Mouse (Mus musculus) adrenal gland (tissue): Measurements from ENCODE around the gene Hnrnpd.

Experiments
- intact Hi-C: fragments of 180-260 bp; cut with DNase I; formaldehyde crosslinking; loops from one replicate; pipeline ENCODE4 v1.15.1; 2025

Gene Hnrnpd

GRCm38 (mm10) chr5:99959960-99960359 is 18.8 kb downstream of the Hnrnpd start:
- intact Hi-C loops, result no loop called here

- intact Hi-C loops, result no loop called here
Observed at GRCm38 (mm10) chr5:99959236-99959936, 19.4 kb downstream of the Hnrnpd start.

DNA sequence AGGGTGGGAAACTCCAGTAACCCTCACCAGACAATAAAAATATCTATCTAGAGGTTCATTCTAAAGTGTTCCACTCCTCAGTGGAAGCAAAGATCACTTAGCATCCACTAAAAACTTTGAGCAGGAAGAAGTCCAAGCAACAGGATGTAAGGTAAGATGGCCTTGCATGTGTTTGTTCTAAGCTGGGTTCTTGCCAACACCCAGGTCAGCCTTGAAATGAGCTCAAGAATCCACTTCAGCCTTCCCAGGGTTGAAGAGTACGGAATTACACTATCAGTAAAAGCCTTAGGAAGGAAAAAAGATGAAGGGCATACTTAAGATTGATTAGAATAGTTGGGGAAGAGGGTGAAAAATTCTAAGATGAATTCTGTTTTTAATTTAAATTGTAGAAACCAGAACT is 20.1 kb downstream of the Hnrnpd start:
- intact Hi-C loops, result no loop called here

- intact Hi-C loops, result no loop called here
Observed at GRCm38 (mm10) chr5:99953883-99954282, 24.9 kb downstream of the Hnrnpd start.

DNA sequence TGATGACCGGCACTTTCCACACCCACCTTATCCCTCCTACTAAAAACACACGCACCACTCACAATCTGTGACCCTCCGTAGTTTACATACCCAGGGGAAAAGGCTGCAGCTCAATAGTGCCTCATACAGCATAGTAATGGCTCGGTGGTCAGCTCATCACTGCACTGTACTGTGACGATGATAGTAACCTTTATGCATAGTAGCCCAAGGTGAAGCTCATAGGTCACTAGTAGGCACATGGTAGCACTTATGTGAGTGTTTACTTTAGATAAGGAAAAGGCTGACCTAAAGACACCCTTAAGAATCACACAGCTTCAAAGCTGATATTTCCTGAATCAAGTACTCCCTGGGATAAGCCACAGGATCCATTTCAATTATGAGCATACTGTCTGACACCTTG is 26.2 kb downstream of the Hnrnpd start:
- intact Hi-C loops, result no loop called here

GRCm38 (mm10) chr5:99941776-99942502 is 36.8 kb downstream of the Hnrnpd start:
- intact Hi-C loops, result no loop called here

DNA sequence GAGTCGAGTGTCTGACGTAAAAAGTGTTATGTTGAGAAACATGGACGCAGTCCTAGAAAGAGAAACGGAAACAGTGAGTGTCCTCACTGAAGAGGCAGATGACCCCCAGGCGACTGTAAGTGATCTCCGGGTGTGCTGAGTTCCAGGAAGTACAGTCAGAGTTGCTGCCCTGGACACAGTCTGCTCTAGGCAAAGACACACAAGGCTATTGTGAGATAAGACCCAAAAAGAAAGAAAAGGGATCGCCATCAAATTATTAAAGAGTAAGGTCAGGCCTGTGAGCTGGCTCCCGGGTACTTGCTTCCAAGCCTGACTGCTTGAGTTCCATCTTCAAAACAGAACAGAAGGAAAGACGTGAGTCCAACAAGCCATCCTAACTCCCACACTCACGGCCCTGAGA is 37.5 kb downstream of the Hnrnpd start:
- intact Hi-C loops, result no loop called here

DNA sequence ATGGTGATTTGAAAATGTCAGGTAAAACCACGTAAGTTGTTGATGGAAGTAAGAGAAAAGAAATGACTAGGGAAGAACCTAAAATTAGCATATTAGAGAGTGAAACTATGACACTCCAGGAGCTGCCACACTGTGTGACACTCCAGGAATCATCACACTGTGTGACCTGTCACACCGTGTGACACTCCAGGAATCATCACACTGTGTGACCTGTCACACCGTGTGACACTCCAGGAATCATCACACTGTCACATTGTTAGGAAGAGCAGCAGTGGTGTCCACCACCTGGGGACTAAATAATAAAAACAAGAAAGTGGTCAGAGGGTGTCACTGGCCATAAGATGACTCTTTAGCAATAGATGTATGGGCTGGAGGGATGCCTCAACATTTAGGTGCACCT is 39.3 kb downstream of the Hnrnpd start:
- intact Hi-C loops, result no loop called here

DNA sequence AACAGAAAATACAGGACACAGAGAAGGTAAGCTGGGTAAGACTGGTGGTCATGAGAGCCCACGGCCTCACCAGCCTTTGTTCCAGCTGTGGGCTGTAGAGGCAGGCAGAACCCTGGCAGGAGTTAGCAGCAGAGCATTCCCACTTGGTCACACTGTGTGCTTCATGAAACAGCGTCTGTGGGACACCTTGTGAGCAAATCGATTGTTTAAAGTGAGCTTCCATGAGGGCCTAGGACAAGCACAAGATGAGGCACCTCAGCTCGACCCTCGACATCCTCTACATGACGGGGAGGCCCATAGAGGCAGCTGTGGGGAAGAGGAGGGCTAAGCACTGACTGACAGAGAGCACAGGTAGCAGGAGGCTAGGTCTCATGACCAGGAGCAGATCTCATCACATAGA is 46.8 kb downstream of the Hnrnpd start:
- intact Hi-C loops, result no loop called here

DNA sequence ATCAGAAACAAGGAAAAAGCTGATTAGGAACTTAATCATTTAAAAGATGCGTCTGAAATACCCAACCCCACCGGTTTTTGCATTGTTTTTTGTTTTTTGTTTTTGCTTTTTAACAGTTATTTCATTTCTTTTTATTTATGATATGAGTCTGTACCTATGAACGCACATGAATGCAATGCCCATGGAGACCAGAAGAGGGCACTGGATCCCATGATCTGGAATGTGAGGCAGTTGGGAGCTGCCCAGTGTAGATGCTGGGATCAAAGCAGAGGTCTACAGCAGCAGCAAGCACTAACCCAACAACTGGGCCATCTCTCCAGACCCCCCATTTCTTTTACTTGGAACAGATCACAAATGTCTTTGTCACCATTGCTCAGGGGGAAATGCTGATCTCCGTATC is 50.8 kb downstream of the Hnrnpd start:
- intact Hi-C loops, result loop anchor here (5.0 kb wide), 3 partner anchors 109 to 394 kb away; partner anchors contain the start of genes Enoph1 and Hnrnpdl

- intact Hi-C loops, result no loop called here
Observed at GRCm38 (mm10) chr5:99922033-99922432, 56.7 kb downstream of the Hnrnpd start.

- intact Hi-C loops, result no loop called here
Observed at GRCm38 (mm10) chr5:99915494-99915893, 63.2 kb downstream of the Hnrnpd start.

DNA sequence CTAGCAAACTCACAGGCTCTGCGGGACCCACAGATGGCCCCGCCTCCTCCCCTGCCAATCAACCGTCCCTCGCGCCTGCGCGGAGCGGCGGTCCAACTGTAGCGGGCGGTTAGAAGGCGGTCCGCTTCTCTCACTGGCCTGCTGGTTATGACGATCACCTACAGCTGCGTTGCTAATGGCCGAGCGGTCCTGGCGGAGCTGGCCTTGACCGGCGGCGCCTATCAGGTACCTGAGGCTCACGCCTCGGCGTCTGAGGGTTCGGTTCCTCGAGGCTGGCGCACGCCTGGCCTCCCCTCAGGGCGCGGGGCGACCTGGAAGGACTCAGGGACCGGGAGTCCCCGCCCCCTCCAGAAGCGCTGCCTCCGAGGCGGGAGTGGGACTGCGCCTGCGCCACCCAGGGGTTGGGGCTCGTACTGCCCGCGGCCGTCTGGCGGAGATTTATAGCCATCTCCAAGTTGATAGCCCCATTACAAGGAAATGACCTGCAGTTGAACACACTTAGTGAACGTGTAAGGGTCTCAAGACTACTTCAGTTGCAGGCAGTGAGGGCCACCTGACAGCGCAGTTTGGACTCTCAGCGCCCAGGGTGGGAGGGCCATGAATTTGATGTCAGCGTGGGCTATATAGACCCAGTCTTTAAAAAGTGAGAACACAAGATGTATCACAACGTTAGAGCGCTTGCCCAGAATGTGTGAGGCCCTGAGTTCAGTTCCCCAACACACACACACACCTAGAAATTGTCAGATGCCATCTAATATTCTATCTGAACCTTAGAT is 72.4 kb downstream of the Hnrnpd start, which contains the start of gene Vamp9:
Gene Vamp9, plus strand, starts transcription at position 74 of the 776 bp plus-strand sequence.
- intact Hi-C loops, result no loop called here
